Mouse (Mus musculus): ENCODE data around the gene Slc25a38.
A peak's percentile ranks its signal among the peaks of the same experiment; 100 is the strongest.

Slc25a38 gene

GRCm38 (mm10) chr9:120110211-120111018 is at the start of gene Slc25a38:
TSS of gene Slc25a38 (plus strand) at chr9:120110374.
- DNase-seq (ENCODE audit: low spot score in 2 of 2): peak; percentile 95 to 99

DNA sequence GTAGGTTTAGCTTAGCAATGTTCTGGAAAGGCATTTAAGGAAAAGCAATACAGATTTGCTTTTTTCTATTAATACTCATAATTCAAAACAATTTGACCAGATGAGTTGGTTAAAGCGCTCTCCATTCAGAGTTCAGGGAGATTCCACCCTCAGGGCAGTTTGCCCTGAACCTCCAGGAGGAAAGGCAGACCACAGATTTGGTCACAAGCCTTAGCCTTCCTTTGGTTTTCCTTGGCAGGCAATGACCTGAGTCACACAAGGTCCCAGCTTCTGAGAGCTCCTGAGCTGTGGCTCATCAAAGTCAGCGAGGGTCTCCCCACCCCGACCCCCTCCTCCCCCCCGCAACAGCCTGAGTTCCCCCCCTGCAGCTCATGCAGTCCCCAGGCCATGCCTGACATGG is 45.9 kb upstream of the Slc25a38 start:
- DNase-seq (ENCODE audit: low spot score in 2 of 2): no peak

- no peak for DNase-seq (ENCODE audit: low spot score in 2 of 2)
Measured at GRCm38 (mm10) chr9:120067609-120068008, 42.6 kb upstream of the Slc25a38 start.

- no peak for DNase-seq (ENCODE audit: low spot score in 2 of 2)
Measured at GRCm38 (mm10) chr9:120068047-120068446, 42.1 kb upstream of the Slc25a38 start.

DNA sequence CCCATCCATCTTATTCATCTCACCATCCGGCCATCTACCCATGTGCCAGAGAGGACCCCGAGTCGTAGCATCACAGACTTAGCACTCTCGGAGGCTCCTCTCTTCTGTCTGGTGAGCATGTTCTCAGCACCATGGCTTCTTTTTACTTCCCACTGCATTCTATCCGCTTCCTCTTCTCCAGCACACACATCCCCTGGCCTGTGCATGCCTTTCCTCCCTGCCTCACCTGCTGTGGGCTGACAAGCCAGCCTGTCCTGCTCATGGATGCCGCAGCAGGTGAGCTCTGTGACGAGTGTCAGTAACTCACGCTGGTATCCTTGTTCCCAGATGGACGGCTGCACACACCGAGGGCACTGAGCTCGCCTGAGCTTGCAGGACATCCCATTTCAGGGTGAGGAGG is 40.4 kb upstream of the Slc25a38 start, which contains the start of gene Cx3cr1:
TSS of gene Cx3cr1 (minus strand) at position 101 of the 400 bp plus-strand sequence.
- no peak for DNase-seq (ENCODE audit: low spot score in 2 of 2)

- DNase-seq (ENCODE audit: low spot score in 2 of 2): no peak
Measured at GRCm38 (mm10) chr9:120071251-120071650, 38.9 kb upstream of the Slc25a38 start.

DNA sequence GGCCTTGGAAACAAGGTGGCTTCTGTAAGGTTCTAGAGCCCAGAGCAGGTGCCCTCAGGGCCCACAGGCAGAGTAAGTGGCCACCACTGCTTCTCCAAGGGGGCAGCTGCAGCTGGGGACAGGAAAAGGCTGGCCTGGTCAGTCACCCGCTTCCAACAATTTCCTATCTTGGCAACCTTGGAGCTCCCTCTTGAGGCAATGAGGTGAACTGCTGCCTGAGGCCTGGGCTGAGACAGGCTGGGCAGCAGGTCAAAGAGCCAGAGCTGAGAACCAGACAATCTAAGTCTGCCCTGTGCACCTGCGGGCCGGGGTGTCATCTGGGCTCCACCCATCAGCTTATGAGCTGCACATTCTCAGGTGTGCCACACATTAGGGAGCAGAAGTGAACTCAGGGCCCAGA is 37.0 kb upstream of the Slc25a38 start:
- DNase-seq (ENCODE audit: low spot score in 2 of 2): peak; percentile 64 to 76

DNA sequence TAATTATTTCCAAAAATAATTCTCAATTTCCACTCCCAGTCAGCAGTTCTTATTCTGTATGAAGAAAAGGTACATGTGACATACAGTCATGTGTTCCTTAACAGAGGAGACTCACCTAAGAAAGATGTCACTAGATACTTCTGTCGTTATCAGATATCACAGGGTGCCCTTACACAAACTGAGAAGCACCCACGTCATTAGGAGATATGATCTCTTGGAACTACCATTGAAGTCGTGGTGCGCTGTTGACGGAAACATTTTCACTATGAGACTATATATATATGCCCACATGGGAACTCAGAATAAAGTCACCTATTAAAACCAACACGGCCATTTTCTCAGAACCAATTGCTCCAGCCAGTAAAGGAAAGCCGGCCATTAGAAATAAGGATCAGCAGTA is 35.7 kb upstream of the Slc25a38 start:
- DNase-seq (ENCODE audit: low spot score in 2 of 2): no peak

DNA sequence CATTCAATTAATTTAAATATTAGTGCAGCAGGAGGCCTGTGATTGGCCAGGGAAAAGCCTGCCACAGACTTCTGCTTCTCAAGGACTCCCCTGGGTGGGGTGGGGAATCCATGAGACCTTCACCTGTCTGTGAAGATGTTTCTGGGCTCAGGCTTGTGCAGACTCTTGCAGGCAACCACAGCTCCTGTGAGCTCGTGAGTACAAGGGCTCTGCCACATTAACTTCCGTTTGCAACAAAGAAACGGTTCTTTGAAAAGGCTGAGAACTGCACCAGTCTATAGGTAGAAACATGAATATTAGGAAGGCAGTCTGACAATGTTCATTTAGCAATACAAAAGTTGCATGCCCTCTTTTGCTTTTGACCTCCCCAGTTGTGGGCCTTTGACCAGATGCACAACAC is 31.9 kb upstream of the Slc25a38 start:
- no peak for DNase-seq (ENCODE audit: low spot score in 2 of 2)

DNA sequence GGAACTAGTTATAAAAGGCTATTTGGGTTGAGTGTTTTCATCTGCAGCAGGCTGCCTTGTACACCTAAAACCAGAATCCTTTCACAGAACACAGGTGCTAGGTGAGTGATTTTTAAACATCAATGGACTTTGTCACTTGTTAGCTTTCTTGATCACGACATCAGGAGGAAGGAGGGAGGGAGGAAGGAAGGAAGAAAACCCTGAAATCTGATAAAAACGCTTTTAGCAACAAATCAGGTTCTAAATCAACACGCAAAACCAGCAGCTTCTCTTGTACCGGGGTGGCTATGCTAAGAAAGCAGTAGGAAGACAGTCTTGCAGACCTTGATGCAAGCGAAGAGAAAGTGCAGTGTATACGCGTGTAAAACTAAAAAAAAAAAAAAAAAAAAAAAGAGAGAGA is 30.3 kb upstream of the Slc25a38 start:
- DNase-seq (ENCODE audit: low spot score in 2 of 2): no peak

GRCm38 (mm10) chr9:120080546-120081108 is 29.5 kb upstream of the Slc25a38 start:
- DNase-seq (ENCODE audit: low spot score in 2 of 2): no peak

- DNase-seq (ENCODE audit: low spot score in 2 of 2): peak in 1 of 2 experiments; percentile 38
Measured at GRCm38 (mm10) chr9:120081247-120081646, 28.9 kb upstream of the Slc25a38 start.

DNA sequence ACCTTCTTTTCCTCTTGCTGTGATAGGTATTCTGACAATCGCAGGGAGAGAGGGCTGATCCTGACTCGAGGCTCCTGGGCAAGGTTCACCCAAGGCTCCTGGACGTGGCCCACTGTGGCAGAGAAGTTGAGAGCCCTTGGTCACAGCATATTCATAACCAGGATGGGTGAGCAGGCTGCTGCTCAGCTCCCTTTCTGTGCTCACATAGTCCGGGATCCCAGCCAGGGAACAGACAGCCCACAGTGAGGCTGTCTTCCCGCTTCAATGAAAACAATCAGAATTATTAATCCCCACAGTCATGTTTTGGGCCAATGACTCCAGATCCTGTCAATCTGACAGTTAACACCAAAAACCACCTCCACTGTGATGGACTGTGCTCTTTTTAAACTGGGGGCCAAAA is 28.2 kb upstream of the Slc25a38 start:
- no peak for DNase-seq (ENCODE audit: low spot score in 2 of 2)

GRCm38 (mm10) chr9:120082691-120083090 is 27.5 kb upstream of the Slc25a38 start:
- no peak for DNase-seq (ENCODE audit: low spot score in 2 of 2)

GRCm38 (mm10) chr9:120083158-120083894 is 26.8 kb upstream of the Slc25a38 start:
- no peak for DNase-seq (ENCODE audit: low spot score in 2 of 2)

DNA sequence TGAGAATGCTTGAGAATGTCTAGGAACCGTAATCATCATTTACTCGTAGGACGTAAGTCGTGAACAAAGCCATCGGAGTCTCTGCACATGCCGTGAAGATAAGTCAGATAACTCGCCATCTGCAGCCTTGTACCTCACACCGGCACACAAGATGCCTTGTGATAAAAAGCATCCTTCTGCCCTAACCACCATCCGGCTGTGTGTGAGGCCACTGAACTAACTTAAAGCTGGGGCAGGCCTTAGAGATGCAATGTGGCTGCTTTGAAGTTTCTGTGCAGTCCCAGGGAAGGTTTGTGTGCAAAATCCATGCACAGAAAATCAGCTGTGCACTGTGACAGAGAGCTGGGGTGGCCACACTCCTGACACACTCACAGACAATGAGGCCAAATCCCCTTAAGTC is 25.8 kb upstream of the Slc25a38 start:
- no peak for DNase-seq (ENCODE audit: low spot score in 2 of 2)

DNA sequence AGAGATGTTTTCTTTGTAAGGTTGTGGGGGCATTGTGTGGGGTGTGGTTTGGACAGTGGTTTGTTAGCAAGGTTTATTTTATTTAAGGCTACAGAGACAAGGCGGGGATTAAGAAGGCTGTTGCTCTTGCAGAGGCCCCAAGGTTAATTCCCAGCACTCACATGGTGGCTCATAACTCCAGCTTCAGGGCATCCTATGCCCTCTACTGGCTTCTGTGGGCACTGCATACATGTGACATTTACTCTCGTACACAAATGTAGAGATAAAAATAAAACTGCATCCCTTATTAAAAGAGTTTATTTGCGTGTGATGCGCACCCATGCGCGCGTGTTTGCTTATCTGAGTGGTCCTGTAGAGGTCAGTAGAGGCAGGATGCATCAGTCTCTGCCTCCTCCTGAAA is 21.0 kb upstream of the Slc25a38 start:
- no peak for DNase-seq (ENCODE audit: low spot score in 2 of 2)

GRCm38 (mm10) chr9:120091086-120091485 is 19.1 kb upstream of the Slc25a38 start:
- no peak for DNase-seq (ENCODE audit: low spot score in 2 of 2)

DNA sequence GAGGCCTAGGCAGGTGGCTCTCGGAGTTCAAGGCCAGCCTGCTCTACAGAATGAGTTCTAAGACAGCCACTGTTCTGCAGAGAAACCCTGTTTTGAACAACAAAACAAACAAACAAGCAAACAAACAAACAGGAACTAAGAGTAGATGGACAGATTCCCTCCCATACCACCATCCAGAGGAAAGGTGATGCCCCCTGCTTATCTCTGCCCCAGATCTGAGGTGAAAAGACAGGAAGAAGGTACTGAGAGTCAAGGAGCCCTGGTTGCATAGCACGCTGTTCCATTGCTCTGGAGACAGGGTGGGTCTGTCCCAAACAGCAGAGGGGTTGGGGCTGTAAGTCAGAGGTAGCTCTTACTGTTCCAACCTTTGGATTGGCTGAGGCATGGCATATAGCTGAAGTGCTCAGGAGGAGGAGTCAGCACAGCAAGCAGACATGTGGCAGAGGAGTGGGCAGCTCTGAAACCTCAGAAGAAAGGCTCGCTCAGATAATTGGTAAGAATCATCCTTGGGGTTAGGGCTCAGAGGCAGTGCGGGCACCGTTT is 18.4 kb upstream of the Slc25a38 start, which contains the start of gene Ccr8:
TSS of gene Ccr8 (plus strand) at position 419 of the 543 bp plus-strand sequence.
- no peak for DNase-seq (ENCODE audit: low spot score in 2 of 2)

DNA sequence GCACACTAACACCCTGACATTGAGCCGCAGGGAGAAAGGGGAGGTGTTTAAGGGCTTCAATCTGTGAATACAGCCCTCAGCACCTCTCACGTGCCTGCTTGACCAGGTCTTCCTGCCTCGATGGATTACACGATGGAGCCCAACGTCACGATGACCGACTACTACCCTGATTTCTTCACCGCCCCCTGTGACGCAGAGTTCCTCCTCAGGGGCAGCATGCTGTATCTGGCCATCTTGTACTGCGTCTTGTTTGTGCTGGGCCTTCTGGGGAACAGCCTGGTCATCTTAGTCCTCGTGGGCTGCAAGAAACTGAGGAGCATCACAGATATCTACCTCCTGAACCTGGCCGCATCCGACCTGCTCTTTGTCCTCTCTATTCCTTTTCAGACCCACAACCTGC is 16.5 kb upstream of the Slc25a38 start:
- no peak for DNase-seq (ENCODE audit: low spot score in 2 of 2)

- DNase-seq (ENCODE audit: low spot score in 2 of 2): no peak
Measured at GRCm38 (mm10) chr9:120095886-120096285, 14.3 kb upstream of the Slc25a38 start.

DNA sequence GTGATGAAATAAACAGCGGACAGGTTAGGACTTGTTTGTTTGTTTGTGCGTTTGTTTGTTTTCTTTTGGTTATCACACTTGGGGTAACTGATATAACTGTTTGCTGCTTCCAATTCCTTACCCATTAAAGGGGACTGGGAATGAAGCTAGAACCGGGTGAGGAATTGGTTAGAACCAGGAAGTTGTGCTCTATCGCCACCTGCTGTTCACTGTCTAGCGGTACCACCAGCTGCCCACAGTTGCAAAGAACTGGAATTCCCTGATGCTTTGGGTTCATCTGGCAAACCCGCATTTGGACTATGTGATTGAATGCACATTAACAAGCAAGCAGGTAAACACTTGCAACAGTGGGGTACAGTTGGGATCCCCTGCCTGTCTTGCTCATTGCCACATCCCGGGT is 11.5 kb upstream of the Slc25a38 start:
- peak; percentile 34 to 74 for DNase-seq (ENCODE audit: low spot score in 2 of 2)

Measured in spleen, postnatal 10 days (tissue).